Mouse (Mus musculus) left cerebral cortex, postnatal 25 days (tissue): ENCODE data around the gene Ntn3. TPM values are rescaled to one million over a fixed set of nuclear protein-coding genes. Genes with fewer than 3 reads are reported as not detected.
A peak's percentile ranks its signal among the peaks of the same experiment; 100 is the strongest.

Experiments
- DNase-seq, 2 experiments: peaks; one replicate each; pipeline ENCODE4 v3.0.0; 2022; ENCODE audit warnings: low spot score in 2 of 2, mixed read lengths in 1 of 2
- intact Hi-C: fragments of 180-260 bp; cut with DNase I; formaldehyde crosslinking; loops from one replicate; pipeline ENCODE4 v1.15.1; 2025
- total RNA-seq, 2 experiments: library from RNA; stranded (reverse); gene quantifications; 2 replicates each; pipeline ENCODE4 v1.2.3; 2021

The Ntn3 gene
- total RNA-seq, 2 experiments from 2014 or later, result 9.8 to 10.8 TPM

- no peak for DNase-seq
- intact Hi-C loops, result no loop called here
These were observed 14.0 kb downstream of the Ntn3 start for GRCm38 (mm10) chr17:24195349-24195748.

GRCm38 (mm10) chr17:24193769-24194168 is 15.6 kb downstream of the Ntn3 start:
- no peak for DNase-seq
- intact Hi-C loops, result no loop called here

DNA sequence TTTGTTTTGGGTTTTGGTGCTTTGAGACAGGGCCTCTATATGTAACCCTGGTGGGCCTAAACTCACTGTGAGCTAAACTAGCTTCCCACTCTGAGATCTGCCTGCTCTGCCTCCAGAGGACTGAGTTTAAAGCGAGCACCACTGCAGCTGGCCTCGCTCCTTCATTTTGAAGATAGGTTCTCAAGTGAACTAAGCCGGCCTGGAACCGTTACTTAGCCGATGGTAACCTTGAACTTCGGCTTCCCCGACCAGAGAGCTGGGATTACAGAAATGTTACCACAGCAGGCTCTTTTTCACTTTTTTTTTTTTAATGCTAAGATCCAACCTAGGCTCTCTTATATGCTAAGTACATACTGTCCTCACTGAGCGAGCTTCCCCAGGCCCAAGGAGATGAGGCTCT is 16.1 kb downstream of the Ntn3 start:
- no peak for DNase-seq
- intact Hi-C loops, result no loop called here

DNA sequence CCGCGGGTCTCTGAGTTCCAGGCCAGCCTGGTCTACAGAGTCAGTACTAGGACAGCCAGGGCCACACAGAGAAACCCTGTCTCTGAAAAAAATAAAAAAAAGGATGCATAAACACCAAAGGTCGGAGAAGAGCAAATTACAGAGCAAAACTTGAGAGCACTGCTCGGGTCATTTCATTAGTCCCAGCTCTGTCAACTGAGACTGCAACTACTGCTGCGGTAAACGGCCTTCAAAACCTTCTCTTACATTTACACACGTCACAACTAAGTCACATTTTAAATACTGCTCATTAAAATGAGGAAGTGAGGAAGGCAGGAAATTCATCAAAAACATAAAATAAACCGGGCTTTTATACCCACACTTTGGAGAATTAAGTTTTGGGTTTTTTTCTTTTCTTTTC is 16.5 kb downstream of the Ntn3 start:
- DNase-seq, result no peak
- intact Hi-C loops, result no loop called here

GRCm38 (mm10) chr17:24191481-24191880 is 17.9 kb downstream of the Ntn3 start:
- intact Hi-C loops, result no loop called here
- no peak for DNase-seq

DNA sequence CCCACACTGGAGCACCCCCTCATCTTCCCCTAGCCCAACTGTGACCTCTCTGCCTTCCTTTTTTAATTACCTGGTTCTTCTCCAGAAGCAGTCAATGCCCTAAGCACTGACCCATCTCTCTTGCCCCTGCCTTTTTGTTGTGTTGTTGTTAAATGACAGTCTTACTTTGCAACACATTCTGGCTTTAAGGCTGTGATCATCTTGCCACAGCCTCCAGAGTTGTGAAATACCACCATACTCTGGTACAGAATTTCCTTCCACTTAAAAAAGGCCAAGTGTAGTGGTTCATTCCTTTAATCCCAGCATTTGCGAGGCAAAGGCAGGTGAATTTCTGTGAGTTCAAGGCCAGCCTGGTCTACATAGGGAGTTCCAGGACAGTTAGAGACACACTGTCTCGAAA is 18.4 kb downstream of the Ntn3 start:
- no peak for DNase-seq
- intact Hi-C loops, result no loop called here

DNA sequence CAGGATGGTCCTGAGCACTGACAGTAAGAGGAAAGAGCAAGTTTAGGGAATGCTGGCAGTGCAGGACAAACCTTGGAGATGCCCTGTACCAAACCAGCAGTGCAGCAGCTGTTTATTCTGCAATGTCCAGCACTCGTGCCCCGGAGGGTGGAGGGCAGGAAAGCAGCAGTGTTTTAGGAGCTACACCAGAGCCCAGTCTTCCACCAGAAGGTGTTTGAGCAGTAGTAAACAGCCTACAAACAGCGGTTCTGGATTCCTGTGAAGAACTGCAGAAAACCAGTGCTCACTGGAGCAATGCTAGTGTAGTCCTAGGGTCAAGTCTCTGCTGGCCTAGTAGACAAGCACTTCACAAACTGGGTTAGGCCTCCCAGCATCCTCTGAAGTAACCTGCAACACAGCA is 35.1 kb downstream of the Ntn3 start:
- no peak for DNase-seq
- intact Hi-C loops, result loop anchor here (5.0 kb wide), 1 partner anchor 133 kb away; no protein-coding TSS in a partner anchor

GRCm38 (mm10) chr17:24173423-24173822 is 35.9 kb downstream of the Ntn3 start:
- DNase-seq, result peak; percentile 74 to 81
- intact Hi-C loops, result loop anchor here (2.0 to 5.0 kb wide), 2 partner anchors 134 to 217 kb away; no protein-coding TSS in a partner anchor

GRCm38 (mm10) chr17:24171738-24172137 is 37.6 kb downstream of the Ntn3 start:
- DNase-seq, result no peak
- intact Hi-C loops, result loop anchor here (2.0 to 5.0 kb wide), 2 partner anchors 136 to 219 kb away; no protein-coding TSS in a partner anchor

- DNase-seq, result no peak
- intact Hi-C loops, result loop anchor here (5.0 kb wide), 1 partner anchor 137 kb away; no protein-coding TSS in a partner anchor
These were observed 38.6 kb downstream of the Ntn3 start for GRCm38 (mm10) chr17:24170729-24171128.

DNA sequence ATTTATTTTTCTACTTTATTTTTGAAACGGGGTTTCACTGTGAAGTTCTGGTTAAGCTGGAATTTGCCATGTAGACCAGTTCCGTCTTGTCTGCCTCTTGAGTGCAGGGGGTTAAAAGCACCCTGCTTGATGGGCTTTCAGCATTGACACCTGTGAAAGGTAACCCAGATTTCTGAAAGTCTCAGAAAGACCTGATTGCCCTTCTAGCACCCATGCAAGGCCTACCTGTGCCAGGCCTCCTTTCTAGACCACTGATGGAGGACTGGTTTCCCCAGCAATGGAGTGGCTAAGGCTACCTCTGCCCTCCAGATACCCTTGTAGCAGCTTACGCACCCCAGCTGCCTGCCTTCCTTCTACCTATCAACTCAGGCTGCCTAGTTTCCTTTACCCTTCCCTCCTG is 39.2 kb downstream of the Ntn3 start:
- intact Hi-C loops, result loop anchor here (5.0 kb wide), 1 partner anchor 137 kb away; no protein-coding TSS in a partner anchor
- no peak for DNase-seq

- intact Hi-C loops, result loop anchor here (2.0 to 5.0 kb wide), 3 partner anchors 81 to 181 kb away; partner anchors contain the start of genes Abca17, Abca3 and Ccnf
- peak; percentile 97 for DNase-seq
These were observed 39.8 kb downstream of the Ntn3 start, which contains the start of gene Atp6v0c for GRCm38 (mm10) chr17:24169317-24170065. Gene Atp6v0c, minus strand, starts transcription at chr17:24169702.

- DNase-seq, result peak; percentile 78 to 80
- intact Hi-C loops, result loop anchor here (2.0 kb wide), 2 partner anchors 82 to 182 kb away; partner anchors contain the start of genes Abca17, Abca3 and Ccnf
These were observed 40.6 kb downstream of the Ntn3 start for GRCm38 (mm10) chr17:24168590-24169277.

- no peak for DNase-seq
- intact Hi-C loops, result loop anchor here (2.0 kb wide), 2 partner anchors 83 to 183 kb away; partner anchors contain the start of genes Abca17, Abca3 and Ccnf
These were observed 41.3 kb downstream of the Ntn3 start for GRCm38 (mm10) chr17:24167891-24168505.

DNA sequence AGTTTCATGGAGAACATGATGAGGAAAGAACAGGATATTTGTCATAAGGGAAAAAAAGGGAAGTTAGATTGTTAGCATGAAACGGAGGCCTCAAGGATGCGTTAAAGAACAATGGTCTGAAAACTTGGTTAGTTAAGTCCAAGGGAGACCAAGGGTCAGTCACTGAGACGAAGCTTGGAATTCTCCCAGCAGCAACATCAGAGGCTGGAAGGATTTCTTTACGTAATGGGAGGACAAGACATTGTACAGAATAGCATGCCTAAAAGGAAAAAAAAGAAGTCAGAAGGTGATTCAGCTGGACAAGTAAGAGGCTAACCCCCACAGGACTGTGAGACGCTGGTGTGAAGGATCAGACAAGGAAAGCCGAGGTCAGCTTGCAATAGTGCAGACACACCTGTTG is 42.2 kb downstream of the Ntn3 start:
- intact Hi-C loops, result no loop called here
- DNase-seq, result no peak

DNA sequence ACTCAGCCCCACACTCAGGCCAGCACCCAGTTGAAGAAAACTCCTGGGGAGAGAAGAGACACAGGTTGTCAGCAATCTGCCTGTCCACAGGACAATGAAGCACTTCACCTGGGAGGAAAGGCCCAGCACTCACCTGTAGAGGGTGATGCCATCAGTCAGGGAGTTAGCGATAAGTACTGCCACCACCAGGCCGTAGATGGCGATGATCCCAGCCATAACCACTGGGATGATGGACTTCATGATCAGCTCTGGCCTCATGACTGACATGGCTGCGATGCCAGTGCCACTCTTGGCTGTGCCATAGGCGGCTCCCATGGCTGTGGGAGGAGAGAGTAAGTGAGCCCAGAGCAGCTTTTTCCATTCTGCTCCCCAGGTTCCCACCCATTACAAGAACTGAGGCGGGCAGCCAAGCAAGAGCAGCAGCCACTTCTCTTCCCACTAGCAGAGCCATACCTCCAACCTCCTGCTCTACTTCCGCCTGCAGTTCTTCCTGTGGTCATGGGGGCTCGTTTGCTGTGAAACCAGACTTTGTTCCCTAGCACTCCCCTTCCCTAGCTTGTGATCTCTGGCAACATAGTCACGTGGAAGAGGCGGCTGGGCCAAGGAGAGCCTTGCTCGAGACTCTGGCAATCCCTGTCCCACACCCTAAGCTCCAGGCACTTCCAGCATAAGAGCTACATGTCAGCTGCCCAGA is 44.6 kb downstream of the Ntn3 start:
- no peak for DNase-seq

DNA sequence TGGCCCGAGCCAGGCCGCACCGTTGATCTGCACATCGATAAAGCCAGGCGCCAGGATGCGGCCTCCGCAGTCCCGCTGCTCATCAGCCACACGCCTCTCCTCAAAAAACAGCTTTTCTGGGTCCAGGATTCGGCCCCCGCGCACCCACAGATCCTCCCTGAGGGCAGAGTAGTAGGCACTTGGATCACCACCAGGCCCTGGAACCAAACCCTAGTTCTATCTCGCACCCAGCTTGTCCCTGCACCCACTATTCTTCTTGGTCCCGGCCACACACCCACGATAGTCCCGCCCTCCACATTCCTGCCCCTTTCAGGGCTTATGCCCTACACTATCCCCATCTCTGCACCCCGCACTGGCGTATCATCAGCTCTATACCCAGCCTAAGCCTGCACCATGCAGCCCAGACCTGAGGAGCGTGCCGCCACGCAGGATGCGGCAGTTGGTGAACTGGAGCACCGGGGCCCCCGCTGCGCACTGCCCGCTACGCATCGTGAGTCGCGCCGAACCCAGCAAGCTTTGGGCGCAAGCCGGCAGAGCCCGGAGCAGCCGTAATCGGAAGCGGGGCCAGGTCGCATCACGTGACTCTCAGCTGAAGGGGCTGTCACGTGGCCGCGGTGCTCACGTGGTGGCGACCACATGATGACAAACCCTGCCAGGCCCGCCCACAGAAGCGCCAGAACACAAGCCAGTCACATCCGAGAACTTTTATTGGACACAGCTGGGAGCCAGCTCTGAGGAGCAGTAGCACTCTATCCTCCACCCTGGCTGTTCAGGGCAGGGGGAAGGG is 46.0 kb downstream of the Ntn3 start, which contains the start of gene Amdhd2:
Amdhd2 (minus strand) TSS at position 591 of the 787 bp plus-strand sequence.
- intact Hi-C loops, result no loop called here
- DNase-seq, result peak; percentile 99

More for the DNA sequence above, 44.6 kb downstream of the Ntn3 start:
- intact Hi-C loops, result no loop called here

- intact Hi-C loops, result no loop called here
- no peak for DNase-seq
These were observed 46.7 kb downstream of the Ntn3 start for GRCm38 (mm10) chr17:24162584-24163175.
